Mouse (Mus musculus) cerebral cortex, adult 2 months (tissue): ENCODE measurements around the gene Olfr206.

ENCODE experiments used
- WGBS: fragments of 180-500 bp; shearing (Covaris S2); methylation state at CpG from one replicate; pipeline ENCODE4 v1.1.7; 2018; 5-methylcytosine and 5-hydroxymethylcytosine counted together

The Olfr206 gene

GRCm38 (mm10) chr16:59349146-59349545, at the start of gene Olfr206:
TSS of gene Olfr206 (minus strand) at chr16:59349246.
- 84% methylated on average over 1 of the region's 1 CpGs for WGBS

GRCm38 (mm10) chr16:59393300-59393699, 44.3 kb upstream of the Olfr206 start:
- 41% methylated on average over 3 of the region's 3 CpGs for WGBS

GRCm38 (mm10) chr16:59363893-59364292, 14.8 kb upstream of the Olfr206 start, which contains the start of gene Olfr209:
TSS of gene Olfr209 (minus strand) at chr16:59363993.
- WGBS: 79% methylated on average over 2 of the region's 2 CpGs

GRCm38 (mm10) chr16:59331038-59331437, 18.0 kb downstream of the Olfr206 start, which contains the start of gene Olfr205:
TSS of gene Olfr205 (minus strand) at chr16:59331138.

GRCm38 (mm10) chr16:59323262-59323661, 25.8 kb downstream of the Olfr206 start:
- 29% methylated on average over 1 of the region's 1 CpGs for WGBS

GRCm38 (mm10) chr16:59318148-59318547, 30.9 kb downstream of the Olfr206 start, which contains the start of gene Olfr204:
TSS of gene Olfr204 (minus strand) at chr16:59318248.

GRCm38 (mm10) chr16:59298581-59298980, 50.5 kb downstream of the Olfr206 start, which contains the start of gene Olfr203:
TSS of gene Olfr203 (plus strand) at chr16:59298881.
- WGBS: 83% methylated on average over 2 of the region's 2 CpGs
